Mouse (Mus musculus): ENCODE measurements around the gene Srpx2. TPM values are rescaled to one million over a fixed set of nuclear protein-coding genes. Genes with fewer than 3 reads are reported as not detected.

Srpx2 gene
- polyA plus RNA-seq (2015; fragmentation: Nextera tagmentation; extraction: Ambion mirVana): 1.4 and 2.3 TPM in 2 replicates

GRCm38 (mm10) chrX:133908261-133908660 lies at the start of gene Srpx2:
Srpx2 (plus strand) TSS chrX:133908426.
- Histone ChIP-seq H3K9me3 (replicated peaks) (no peaks in the 10 kb centered on the region), H3K36me3 (no peaks in the 10 kb centered on the region), H3K27ac (replicated peaks) (no peak within 1 kb of the TSS), H3K4me3 (replicated peaks) (no peak within 1 kb of the TSS), H3K4me2 (no peak within 1 kb of the TSS), H3K4me1 (no peaks in the 10 kb centered on the region), H3K9ac (replicated peaks) (no peak within 1 kb of the TSS), H3K27me3 (replicated peaks) (no peaks in the 10 kb centered on the region)
- no peak for ATAC-seq (ENCODE audit: low FRiP score)
- WGBS: 51% methylated on average over 3 of the region's 3 CpGs

- no peak overlapping the region for H3K9ac ChIP-seq (replicated peaks)
- H3K27me3 ChIP-seq (replicated peaks): no peaks in the 10 kb centered on the region
- H3K4me3 ChIP-seq (replicated peaks): no peak overlapping the region
- no peaks in the 10 kb centered on the region for H3K36me3 ChIP-seq
- H3K4me2 ChIP-seq: no peak overlapping the region
- 90% methylated on average over 6 of the region's 6 CpGs for WGBS
- ATAC-seq (ENCODE audit: low FRiP score): no peak
- no peaks in the 10 kb centered on the region for H3K9me3 ChIP-seq (replicated peaks)
- no peaks in the 10 kb centered on the region for H3K4me1 ChIP-seq
- no peak overlapping the region for H3K27ac ChIP-seq (replicated peaks)
These were observed 38.5 kb upstream of the Srpx2 start for GRCm38 (mm10) chrX:133869743-133870142.

- Histone ChIP-seq H3K27me3 (replicated peaks) (no peaks in the 10 kb centered on the region), H3K4me3 (replicated peaks) (no peak overlapping the region), H3K36me3 (0 out of 2 replicates have a peak, but pooled peaks cover 2% of the 10 kb centered on the region), H3K9me3 (replicated peaks) (no peaks in the 10 kb centered on the region), H3K9ac (replicated peaks) (no peak overlapping the region), H3K27ac (replicated peaks) (no peak overlapping the region), H3K4me2 (no peak overlapping the region), H3K4me1 (no peaks in the 10 kb centered on the region)
- ATAC-seq (ENCODE audit: low FRiP score): no peak
- 91% methylated on average over 3 of the region's 3 CpGs for WGBS
These were observed 20.9 kb upstream of the Srpx2 start for GRCm38 (mm10) chrX:133887308-133887707.

- no peak for ATAC-seq (ENCODE audit: low FRiP score)
- 89% methylated on average over 5 of the region's 5 CpGs for WGBS
- Histone ChIP-seq H3K9me3 (replicated peaks) (no peaks in the 10 kb centered on the region), H3K4me2 (no peak overlapping the region), H3K27me3 (replicated peaks) (no peaks in the 10 kb centered on the region), H3K4me3 (replicated peaks) (no peak overlapping the region), H3K9ac (replicated peaks) (no peak overlapping the region), H3K36me3 (0 out of 2 replicates have a peak, but pooled peaks cover 2% of the 10 kb centered on the region), H3K27ac (replicated peaks) (no peak overlapping the region), H3K4me1 (no peaks in the 10 kb centered on the region)
These were observed 20.1 kb upstream of the Srpx2 start for GRCm38 (mm10) chrX:133888111-133888510.

GRCm38 (mm10) chrX:133898014-133898542 lies 10.1 kb upstream of the Srpx2 start, which contains the start of gene Tspan6:
Tspan6 (minus strand) TSS chrX:133898429.
- 18% methylated on average over 32 of the region's 33 CpGs for WGBS

GRCm38 (mm10) chrX:133911397-133912103 lies 3.3 kb downstream of the Srpx2 start:
- no peaks in the 10 kb centered on the region for H3K9me3 ChIP-seq (replicated peaks)
- WGBS: 59% methylated on average over 10 of the region's 10 CpGs
- no peak overlapping the region for H3K9ac ChIP-seq (replicated peaks)
- H3K4me3 ChIP-seq (replicated peaks): no peak overlapping the region
- H3K36me3 ChIP-seq: no peaks in the 10 kb centered on the region
- H3K27me3 ChIP-seq (replicated peaks): no peaks in the 10 kb centered on the region; the same call in 1 of the 2 replicates
- H3K27ac ChIP-seq (replicated peaks): no peak overlapping the region
- no peak for ATAC-seq (ENCODE audit: low FRiP score)
- no peaks in the 10 kb centered on the region for H3K4me1 ChIP-seq
- H3K4me2 ChIP-seq: no peak overlapping the region

More at GRCm38 (mm10) chrX:133898014-133898542, 10.1 kb upstream of the Srpx2 start, which contains the start of gene Tspan6:
- Histone ChIP-seq H3K27ac (replicated peaks) (peak within 1 kb of the TSS; percentile 77), H3K4me2 (peak within 1 kb of the TSS; percentile 53), H3K4me1 (no peaks in the 10 kb centered on the region), H3K36me3 (peaks cover 9% of the 10 kb centered on the region; the same call in 1 of the 2 replicates), H3K4me3 (replicated peaks) (peak within 1 kb of the TSS; percentile 54), H3K9ac (replicated peaks) (peak within 1 kb of the TSS; percentile 69), H3K27me3 (replicated peaks) (no peaks in the 10 kb centered on the region), H3K9me3 (replicated peaks) (no peaks in the 10 kb centered on the region)
- peak; percentile 97 for ATAC-seq (ENCODE audit: low FRiP score)

GRCm38 (mm10) chrX:133913006-133913405 lies 4.8 kb downstream of the Srpx2 start:
- ATAC-seq (ENCODE audit: low FRiP score): no peak
- Histone ChIP-seq H3K36me3 (no peaks in the 10 kb centered on the region), H3K27ac (replicated peaks) (no peak overlapping the region), H3K4me2 (no peak overlapping the region), H3K27me3 (replicated peaks) (no peaks in the 10 kb centered on the region; the same call in 1 of the 2 replicates), H3K9me3 (replicated peaks) (no peaks in the 10 kb centered on the region), H3K4me1 (no peaks in the 10 kb centered on the region), H3K4me3 (replicated peaks) (no peak overlapping the region), H3K9ac (replicated peaks) (no peak overlapping the region)
- 88% methylated on average over 3 of the region's 3 CpGs for WGBS

- H3K9me3 ChIP-seq (replicated peaks): no peaks in the 10 kb centered on the region
- no peak overlapping the region for H3K27ac ChIP-seq (replicated peaks)
- ATAC-seq (ENCODE audit: low FRiP score): no peak
- H3K36me3 ChIP-seq: no peaks in the 10 kb centered on the region
- H3K27me3 ChIP-seq (replicated peaks): no peaks in the 10 kb centered on the region; the same call in 1 of the 2 replicates
- no peak overlapping the region for H3K4me3 ChIP-seq (replicated peaks)
- no peaks in the 10 kb centered on the region for H3K4me1 ChIP-seq
- H3K4me2 ChIP-seq: no peak overlapping the region
- no peak overlapping the region for H3K9ac ChIP-seq (replicated peaks)
- 70% methylated on average over 7 of the region's 7 CpGs for WGBS
These were observed 6.0 kb downstream of the Srpx2 start for GRCm38 (mm10) chrX:133914219-133914618.

- no peaks in the 10 kb centered on the region for H3K27me3 ChIP-seq (replicated peaks)
- H3K27ac ChIP-seq (replicated peaks): no peak overlapping the region
- ATAC-seq (ENCODE audit: low FRiP score): no peak
- H3K4me3 ChIP-seq (replicated peaks): no peak overlapping the region
- H3K36me3 ChIP-seq: no peaks in the 10 kb centered on the region
- H3K9me3 ChIP-seq (replicated peaks): no peaks in the 10 kb centered on the region
- no peak overlapping the region for H3K9ac ChIP-seq (replicated peaks)
- no peaks in the 10 kb centered on the region for H3K4me1 ChIP-seq
- 69% methylated on average over 4 of the region's 4 CpGs for WGBS
- H3K4me2 ChIP-seq: no peak overlapping the region
These were observed 13.0 kb downstream of the Srpx2 start for GRCm38 (mm10) chrX:133921187-133921586.

- Histone ChIP-seq H3K4me3 (replicated peaks) (no peak overlapping the region), H3K36me3 (no peaks in the 10 kb centered on the region), H3K9ac (replicated peaks) (no peak overlapping the region), H3K27ac (replicated peaks) (no peak overlapping the region), H3K27me3 (replicated peaks) (peaks cover 2% of the 10 kb centered on the region; the same call in 1 of the 2 replicates), H3K4me2 (no peak overlapping the region), H3K4me1 (no peaks in the 10 kb centered on the region), H3K9me3 (replicated peaks) (no peaks in the 10 kb centered on the region)
- 69% methylated on average over 5 of the region's 5 CpGs for WGBS
- ATAC-seq (ENCODE audit: low FRiP score): no peak
These were observed 18.5 kb downstream of the Srpx2 start for GRCm38 (mm10) chrX:133926760-133927159.

GRCm38 (mm10) chrX:133931302-133932013 lies 23.2 kb downstream of the Srpx2 start:
- no peak; the same call in 1 of the 2 replicates for ATAC-seq (ENCODE audit: low FRiP score)
- Histone ChIP-seq H3K4me1 (no peaks in the 10 kb centered on the region), H3K9ac (replicated peaks) (no peak overlapping the region), H3K27ac (replicated peaks) (no peak overlapping the region), H3K4me2 (no peak overlapping the region), H3K4me3 (replicated peaks) (no peak overlapping the region), H3K27me3 (replicated peaks) (peaks cover 2% of the 10 kb centered on the region; the same call in 1 of the 2 replicates), H3K36me3 (no peaks in the 10 kb centered on the region), H3K9me3 (replicated peaks) (no peaks in the 10 kb centered on the region)
- WGBS: 61% methylated on average over 12 of the region's 12 CpGs
